Mouse (Mus musculus): ENCODE measurements at regions not wholly inside any gene's neighbourhood (a gene's known extent, or its start where the extent isn't known, plus 50 kb on each side); places are given as distances from the start of the nearest gene placed in this dataset.

DNA sequence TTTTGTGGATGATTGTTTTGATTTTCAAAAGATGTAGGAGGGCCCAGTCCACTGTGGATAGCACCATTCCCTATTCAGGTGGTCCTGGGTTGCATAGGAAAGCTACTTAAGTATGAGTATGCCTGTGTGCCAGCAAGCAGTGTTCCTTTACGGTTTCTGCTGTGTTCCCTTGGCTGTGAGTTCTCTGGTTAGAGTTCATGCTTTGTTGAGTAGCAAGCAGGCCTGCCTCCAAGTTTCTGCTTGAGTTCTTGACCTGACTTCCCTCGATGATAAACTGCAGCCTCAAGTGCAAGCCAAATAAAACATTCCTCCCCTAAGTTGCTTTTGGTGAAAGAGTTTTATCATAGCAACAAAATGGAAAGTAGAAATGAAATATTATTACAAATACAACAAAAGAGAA lies 744.9 kb upstream of the Chrm3 start:
- no peaks in the 10 kb centered on the region for H3K27me3 ChIP-seq (replicated peaks; ENCODE audit: control insufficient read depth, insufficient read depth, low read length)
- 62% methylated on average over 2 of the region's 2 CpGs for WGBS
- no peak overlapping the region for H3K4me3 ChIP-seq (ENCODE audit: low read length)
- H3K36me3 ChIP-seq (ENCODE audit: control insufficient read depth, insufficient read depth, low read length), result no peaks in the 10 kb centered on the region
- no peak for ATAC-seq
- no peak overlapping the region for H3K4me2 ChIP-seq (ENCODE audit: low read depth, low read length)
- no peak overlapping the region for H3K9ac ChIP-seq (ENCODE audit: low read depth, low read length)
- H3K9me3 ChIP-seq (ENCODE audit: control insufficient read depth, low read length), result no peaks in the 10 kb centered on the region
- no peaks in the 10 kb centered on the region for H3K4me1 ChIP-seq (ENCODE audit: control insufficient read depth, insufficient read depth, low read length)
- no peak overlapping the region for H3K27ac ChIP-seq (ENCODE audit: low read length)

DNA sequence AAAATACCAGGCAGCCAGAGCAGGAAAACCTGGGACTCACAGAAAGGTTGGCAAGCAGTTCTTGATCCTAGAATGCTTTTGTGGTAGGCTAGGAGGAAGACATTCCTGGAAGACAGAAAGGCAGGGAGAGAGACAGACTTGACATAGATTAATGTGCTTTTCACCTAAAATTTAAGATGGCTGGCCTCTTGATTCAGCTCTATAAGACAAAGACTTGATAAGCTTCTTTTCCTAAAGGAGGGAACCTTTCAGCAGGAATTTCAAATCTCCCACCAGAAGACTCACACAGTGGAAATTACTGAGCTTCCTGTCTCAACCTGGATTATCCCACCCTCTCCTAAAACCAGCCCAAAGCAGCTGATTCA lies 738.9 kb upstream of the Chrm3 start:
- Histone ChIP-seq H3K9me3 (ENCODE audit: control insufficient read depth, low read length) (no peaks in the 10 kb centered on the region), H3K27me3 (replicated peaks; ENCODE audit: control insufficient read depth, insufficient read depth, low read length) (no peaks in the 10 kb centered on the region), H3K9ac (ENCODE audit: low read depth, low read length) (no peak overlapping the region), H3K36me3 (ENCODE audit: control insufficient read depth, insufficient read depth, low read length) (no peaks in the 10 kb centered on the region), H3K4me1 (ENCODE audit: control insufficient read depth, insufficient read depth, low read length) (no peaks in the 10 kb centered on the region), H3K4me2 (ENCODE audit: low read depth, low read length) (no peak overlapping the region), H3K27ac (ENCODE audit: low read length) (no peak overlapping the region), H3K4me3 (ENCODE audit: low read length) (no peak overlapping the region)
- no peak for ATAC-seq

DNA sequence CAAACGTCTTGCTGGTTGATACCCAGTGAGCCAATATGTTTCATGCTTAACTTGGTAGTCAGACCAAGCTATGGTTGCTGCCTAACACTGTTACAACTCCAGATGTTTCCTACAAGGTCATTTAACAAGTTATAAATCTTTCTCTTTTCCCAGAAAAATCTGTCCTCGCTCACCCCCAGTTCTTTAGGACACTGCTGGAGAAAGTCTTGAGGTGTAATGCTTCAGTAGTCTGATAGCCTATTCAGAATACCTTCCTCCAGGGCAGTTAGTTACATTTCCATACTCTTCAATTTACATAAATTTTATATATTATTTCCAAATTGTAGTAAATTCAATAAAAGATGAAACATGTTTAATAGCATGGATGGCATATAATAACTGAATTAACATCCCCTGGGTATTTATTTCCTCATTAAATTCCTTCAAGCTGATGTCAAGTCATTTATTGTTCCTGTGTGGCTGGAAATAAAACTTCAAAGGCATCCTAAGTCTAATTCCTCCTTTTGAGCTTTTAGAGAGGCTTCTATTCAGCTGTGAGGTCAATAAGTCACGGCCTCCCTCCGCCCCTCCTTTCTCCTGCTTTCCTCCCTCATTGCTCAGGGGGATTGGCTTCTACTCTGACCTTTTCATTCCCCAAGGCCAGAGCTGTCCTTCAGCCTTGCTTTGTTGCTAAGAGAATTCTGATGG lies 738.4 kb upstream of the Chrm3 start:
- Histone ChIP-seq H3K27ac (ENCODE audit: low read length) (no peak overlapping the region), H3K36me3 (ENCODE audit: control insufficient read depth, insufficient read depth, low read length) (no peaks in the 10 kb centered on the region), H3K9ac (ENCODE audit: low read depth, low read length) (no peak overlapping the region), H3K4me3 (ENCODE audit: low read length) (no peak overlapping the region), H3K4me2 (ENCODE audit: low read depth, low read length) (no peak overlapping the region), H3K27me3 (replicated peaks; ENCODE audit: control insufficient read depth, insufficient read depth, low read length) (no peaks in the 10 kb centered on the region), H3K9me3 (ENCODE audit: control insufficient read depth, low read length) (no peaks in the 10 kb centered on the region), H3K4me1 (ENCODE audit: control insufficient read depth, insufficient read depth, low read length) (no peaks in the 10 kb centered on the region)
- WGBS, result 36% methylated on average over 4 of the region's 4 CpGs
- ATAC-seq, result no peak

DNA sequence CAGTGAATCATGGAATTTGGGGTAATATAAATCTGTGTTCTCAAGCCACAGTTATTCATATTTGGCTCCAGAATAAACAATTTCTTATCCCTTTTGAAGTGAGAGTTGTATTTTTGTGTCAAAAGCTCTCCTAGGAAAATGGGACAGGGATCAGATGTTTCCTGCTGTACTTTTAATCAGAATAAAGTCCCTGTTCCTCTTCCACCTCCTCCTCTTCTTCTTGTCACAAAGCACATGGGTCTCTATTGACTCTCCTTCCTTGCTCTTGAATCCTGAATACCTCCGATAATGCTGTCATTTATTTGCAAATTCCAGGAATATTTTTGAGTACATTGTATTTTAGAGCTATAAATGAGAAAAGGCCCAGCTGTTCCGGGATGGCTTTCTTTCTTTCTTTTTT lies 732.3 kb upstream of the Chrm3 start:
- H3K9ac ChIP-seq (ENCODE audit: low read depth, low read length), result no peak overlapping the region
- 65% methylated on average over 2 of the region's 2 CpGs for WGBS
- no peaks in the 10 kb centered on the region for H3K36me3 ChIP-seq (ENCODE audit: control insufficient read depth, insufficient read depth, low read length)
- H3K4me1 ChIP-seq (ENCODE audit: control insufficient read depth, insufficient read depth, low read length), result no peaks in the 10 kb centered on the region
- H3K4me2 ChIP-seq (ENCODE audit: low read depth, low read length), result no peak overlapping the region
- no peak overlapping the region for H3K4me3 ChIP-seq (ENCODE audit: low read length)
- H3K9me3 ChIP-seq (ENCODE audit: control insufficient read depth, low read length), result 0 out of 2 replicates have a peak, but pooled peaks cover 3% of the 10 kb centered on the region
- no peak for ATAC-seq
- H3K27ac ChIP-seq (ENCODE audit: low read length), result no peak overlapping the region
- no peaks in the 10 kb centered on the region for H3K27me3 ChIP-seq (replicated peaks; ENCODE audit: control insufficient read depth, insufficient read depth, low read length)

All from intestine, embryonic 16.5 days (tissue).